ENCODE assay signal across 8 mouse cellular contexts in genomic region chr5:106825301-106825853, GRCm38 (mm10).
A peak's percentile ranks its signal among the peaks of the same experiment; 100 is the strongest.
DNase-seq lines count a peak whose midpoint lies in the region; ATAC-seq and TF ChIP-seq lines count a peak whose summit lies in the region.

No protein-coding gene starts in this region.

- peak overlapping the region; percentile 50 for H3K4me3 ChIP-seq in E14TG2a.4 (replicated peaks; ENCODE audit: low read length)
- peak overlapping the region; percentile 14 for H3K4me3 ChIP-seq in embryonic fibroblast, embryonic 13.5 days (ENCODE audit: insufficient read depth, low read length)
- peak overlapping the region; percentile 43 for H3K4me3 ChIP-seq in liver, adult 2 months (ENCODE audit: insufficient read depth, low read depth, low read length)
- H3K4me3 ChIP-seq in midbrain, postnatal 0 days (ENCODE audit: low read depth, low read length), result peak overlapping the region; percentile 39

- TF ChIP-seq POLR2A in embryonic fibroblast, embryonic 13.5 days (IDR thresholded peaks at IDR 0.05; ENCODE audit: low read depth, low read length), result no peak
- no peak for TF ChIP-seq POLR2A in liver, adult 2 months (IDR thresholded peaks at IDR 0.05; ENCODE audit: extremely low read depth, insufficient read depth, low read length)

- H3K9me3 ChIP-seq in E14TG2a.4 (ENCODE audit: low read length), result no peaks in the 10 kb centered on the region
- H3K9me3 ChIP-seq in midbrain, postnatal 0 days (ENCODE audit: low read length), result no peaks in the 10 kb centered on the region

- H3K36me3 ChIP-seq in E14TG2a.4 (ENCODE audit: insufficient read depth, low read length), result no peaks in the 10 kb centered on the region
- no peaks in the 10 kb centered on the region for H3K36me3 ChIP-seq in liver, adult 2 months (ENCODE audit: control insufficient read depth, insufficient read depth, low read length)
- no peaks in the 10 kb centered on the region for H3K36me3 ChIP-seq in midbrain, postnatal 0 days (ENCODE audit: insufficient read depth, low read length)

- peak; percentile 69 for DNase-seq in CD4-positive helper T cell, adult 2 months (ENCODE audit: low read depth, low spot score)
- DNase-seq in induced T-regulatory cell, adult 2 months (ENCODE audit: low read depth), result peak; percentile 66
- no peak for DNase-seq in liver, adult 2 months (ENCODE audit: extremely low read depth, low read depth, low spot score)
- DNase-seq in midbrain, postnatal 0 days (ENCODE audit: low spot score), result peak; percentile 65
- peak; percentile 33 for DNase-seq in telencephalon, adult 2 months (ENCODE audit: low read depth, low spot score)
- no peak for DNase-seq in urinary bladder, postnatal 14 days (ENCODE audit: low spot score)

- peaks cover 10% of the 10 kb centered on the region; the same call in 1 of the 2 replicates for H3K27me3 ChIP-seq in E14TG2a.4 (ENCODE audit: insufficient read depth, low read length)
- no peaks in the 10 kb centered on the region for H3K27me3 ChIP-seq in liver, adult 2 months (ENCODE audit: control insufficient read depth, insufficient read depth, low read length)
- H3K27me3 ChIP-seq in midbrain, postnatal 0 days (ENCODE audit: insufficient read depth, low read length), result no peaks in the 10 kb centered on the region

- H3K27ac ChIP-seq in embryonic fibroblast, embryonic 13.5 days (ENCODE audit: insufficient read depth, low read length), result no peak overlapping the region
- no peak overlapping the region for H3K27ac ChIP-seq in liver, adult 2 months (replicated peaks; ENCODE audit: insufficient read depth, low read depth, low read length)
- H3K27ac ChIP-seq in midbrain, postnatal 0 days (ENCODE audit: low read depth, low read length), result peak overlapping the region; percentile 72

- H3K9ac ChIP-seq in liver, adult 2 months (ENCODE audit: low read depth, low read length), result no peak overlapping the region
- H3K9ac ChIP-seq in midbrain, postnatal 0 days (replicated peaks; ENCODE audit: low read length, poor library complexity, severe bottlenecking), result peak overlapping the region; percentile 56

- WGBS in liver, adult 2 months, result 14% methylated on average over 19 of the region's 19 CpGs
- WGBS in midbrain, postnatal 0 days, result 3% methylated on average over 19 of the region's 19 CpGs

- no peak for TF ChIP-seq CTCF in E14TG2a.4 (conservative IDR thresholded peaks at IDR 0.05; ENCODE audit: low read length)
- no peak for TF ChIP-seq CTCF in embryonic fibroblast, embryonic 13.5 days (IDR thresholded peaks at IDR 0.05; ENCODE audit: borderline replicate concordance, insufficient read depth, low read length)
- TF ChIP-seq CTCF in liver, adult 2 months (IDR thresholded peaks at IDR 0.05; ENCODE audit: low read depth, low read length), result no peak
- no peak for TF ChIP-seq CTCF in midbrain, postnatal 0 days (IDR thresholded peaks at IDR 0.05)

- H3K4me2 ChIP-seq in midbrain, postnatal 0 days (ENCODE audit: low read depth, low read length, poor library complexity, severe bottlenecking), result peak overlapping the region; percentile 66

- peak; percentile 81 for ATAC-seq in midbrain, postnatal 0 days (ENCODE audit: low FRiP score)

- no peaks in the 10 kb centered on the region for H3K79me2 ChIP-seq in liver, adult 2 months (ENCODE audit: control insufficient read depth, insufficient read depth, low read length)

- peaks cover 6% of the 10 kb centered on the region; the same call in 1 of the 2 replicates for H3K4me1 ChIP-seq in E14TG2a.4 (replicated peaks; ENCODE audit: low read depth, low read length)
- no peaks in the 10 kb centered on the region for H3K4me1 ChIP-seq in embryonic fibroblast, embryonic 13.5 days (ENCODE audit: control insufficient read depth, insufficient read depth, low read length)
- no peaks in the 10 kb centered on the region for H3K4me1 ChIP-seq in liver, adult 2 months (ENCODE audit: control insufficient read depth, insufficient read depth, low read length)
- H3K4me1 ChIP-seq in midbrain, postnatal 0 days (ENCODE audit: insufficient read depth, low read length), result no peaks in the 10 kb centered on the region

Comparison
In these comparisons a context has a peak if more than half of its experiments do, and no peak if none do; other contexts are left out.
1. DNase-seq: peak in CD4-positive helper T cell, adult 2 months (single experiment), induced T-regulatory cell, adult 2 months (single experiment), midbrain, postnatal 0 days (single experiment) and telencephalon, adult 2 months (single experiment); none in liver, adult 2 months (single experiment) and urinary bladder, postnatal 14 days (single experiment).
2. Peak in every context shown above with its lines, with median percentiles within 50 percentile points of each other: H3K4me3 ChIP-seq.